Mouse (Mus musculus) bone marrow, adult 2 months (tissue): ENCODE results near the gene Nucb1. TPM values are rescaled to one million over a fixed set of nuclear protein-coding genes. Genes with fewer than 3 reads are reported as not detected.

Experiments
- H3K27ac ChIP-seq: fragments of 200-500 bp; 2 replicates; pipeline ENCODE4 v1.5.1; 2012; ENCODE audit warnings: low read depth, mild to moderate bottlenecking, control low read depth, inconsistent platforms, low read length; ENCODE audit not compliant: control insufficient read depth, poor library complexity, insufficient read depth
- H3K4me1 ChIP-seq: fragments of 200-500 bp; 2 replicates; pipeline ENCODE4 v1.6.1; 2011; ENCODE audit warnings: low read length; ENCODE audit not compliant: control insufficient read depth, insufficient read depth
- H3K4me3 ChIP-seq: fragments of 200-500 bp; replicated peaks from 2 replicates; pipeline ENCODE3; 2011; ENCODE audit warnings: mild to moderate bottlenecking, low read depth, low read length, control low read depth; ENCODE audit not compliant: control insufficient read depth
- CTCF ChIP-seq: fragments of 200-500 bp; IDR thresholded peaks from 2 replicates; pipeline ENCODE4 v1.5.1; 2011; ENCODE audit warnings: low read length, control low read depth; ENCODE audit not compliant: control insufficient read depth, insufficient read depth
- POLR2A ChIP-seq: fragments of 200-500 bp; IDR thresholded peaks from 2 replicates; pipeline ENCODE4 v1.6.1; 2011; ENCODE audit warnings: low read depth, mild to moderate bottlenecking, control low read depth, low read length, borderline replicate concordance; ENCODE audit not compliant: control insufficient read depth
- WGBS: fragments of 180-500 bp; shearing (Covaris S2); methylation state at CpG from one replicate; pipeline ENCODE4 v1.1.7; 2018; 5-methylcytosine and 5-hydroxymethylcytosine counted together
- polyA plus RNA-seq: library from polyadenylated mRNA; stranded (reverse); fragments of >200 nt; gene quantifications from 2 replicates; pipeline ENCODE4 v1.2.4, GENCODE M21; 2011; ENCODE audit warnings: low replicate concordance; ENCODE audit not compliant: missing spikeins, insufficient read depth, insufficient read length

The Nucb1 gene
- polyA plus RNA-seq, 1 experiment = 71.9 TPM

- TF ChIP-seq POLR2A (no peak), CTCF (no peak)
Observed at GRCm38 (mm10) chr7:45509181-45509882, 874 bp downstream of the Nucb1 start.

DNA sequence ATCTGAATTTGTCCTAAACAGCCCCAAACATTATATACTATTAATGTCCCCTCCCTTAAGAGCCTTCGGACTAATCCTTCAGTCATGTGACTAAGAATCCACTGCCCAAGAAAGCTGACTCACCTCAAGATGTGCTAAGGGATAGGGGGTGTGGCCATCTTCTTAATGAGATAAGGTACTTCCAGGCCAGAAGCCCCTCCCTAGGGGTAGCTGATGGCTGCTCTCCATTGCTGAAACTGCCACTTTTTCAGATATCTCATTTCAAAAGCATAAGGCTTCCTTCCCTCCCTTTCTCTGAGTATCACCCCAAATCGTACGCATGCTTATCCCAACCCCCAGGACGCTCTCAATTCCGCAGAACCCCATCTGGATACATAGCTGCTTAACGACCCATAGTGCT is 1.6 kb downstream of the Nucb1 start:
- peak overlapping the region; percentile 71 for H3K4me3 ChIP-seq

More at GRCm38 (mm10) chr7:45509181-45509882, 874 bp downstream of the Nucb1 start:
- Histone ChIP-seq H3K27ac (peak overlapping the region; percentile 77), H3K4me3 (peak overlapping the region; percentile 71), H3K4me1 (peaks cover 3% of the 10 kb centered on the region; the same call in 1 of the 2 replicates)
- 4% methylated on average over 19 of the region's 19 CpGs for WGBS

DNA sequence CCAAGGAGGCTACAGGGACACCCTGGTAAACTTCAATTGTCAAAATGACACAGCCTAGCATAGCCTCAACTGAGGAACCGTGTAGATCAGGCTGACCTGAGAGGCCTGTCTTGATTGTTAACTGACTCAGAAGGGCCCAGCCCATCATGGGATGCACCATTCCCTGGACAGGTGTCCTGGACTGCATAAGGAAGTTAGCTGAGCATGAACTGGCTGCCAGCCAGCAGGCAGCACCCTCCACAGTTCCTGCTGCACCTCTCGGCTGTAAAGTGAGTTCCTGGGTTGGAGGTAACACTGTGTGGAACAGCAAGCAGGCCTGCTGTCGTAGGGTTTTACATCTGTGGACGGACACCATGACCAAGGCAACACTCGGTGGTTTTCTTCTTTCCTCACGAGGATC is 2.6 kb downstream of the Nucb1 start:
- peaks cover 3% of the 10 kb centered on the region; the same call in 1 of the 2 replicates for H3K4me1 ChIP-seq
- no peak overlapping the region for H3K27ac ChIP-seq
- peak overlapping the region; percentile 8 for H3K4me3 ChIP-seq
- WGBS = 69% methylated on average over 6 of the region's 6 CpGs
- TF ChIP-seq CTCF (no peak), POLR2A (no peak)

More for the DNA sequence above, 1.6 kb downstream of the Nucb1 start:
- peaks cover 3% of the 10 kb centered on the region; the same call in 1 of the 2 replicates for H3K4me1 ChIP-seq
- H3K27ac ChIP-seq = peak overlapping the region; percentile 77
- TF ChIP-seq POLR2A (no peak), CTCF (no peak)
- 31% methylated on average over 6 of the region's 6 CpGs for WGBS

DNA sequence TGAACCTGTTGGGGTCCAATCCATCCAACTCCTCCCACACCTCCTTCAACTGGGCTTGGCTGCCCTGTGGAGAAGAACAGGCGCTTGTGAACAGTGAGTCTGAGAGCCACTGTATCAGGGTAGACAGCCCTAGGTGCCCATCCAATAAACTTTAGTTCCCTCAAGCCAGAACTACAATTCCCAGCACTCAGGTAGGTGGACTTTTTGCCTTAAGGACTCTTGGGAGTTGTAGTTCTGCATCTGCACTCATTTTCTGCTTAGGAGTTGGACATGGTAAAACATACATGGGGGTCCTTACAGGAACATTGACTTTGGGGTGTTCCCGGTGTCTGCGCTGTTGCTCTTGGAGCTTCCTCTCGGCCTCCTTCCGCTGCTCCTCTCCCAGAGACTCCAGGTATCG is 11.8 kb downstream of the Nucb1 start:
- WGBS = 94% methylated on average over 6 of the region's 6 CpGs

DNA sequence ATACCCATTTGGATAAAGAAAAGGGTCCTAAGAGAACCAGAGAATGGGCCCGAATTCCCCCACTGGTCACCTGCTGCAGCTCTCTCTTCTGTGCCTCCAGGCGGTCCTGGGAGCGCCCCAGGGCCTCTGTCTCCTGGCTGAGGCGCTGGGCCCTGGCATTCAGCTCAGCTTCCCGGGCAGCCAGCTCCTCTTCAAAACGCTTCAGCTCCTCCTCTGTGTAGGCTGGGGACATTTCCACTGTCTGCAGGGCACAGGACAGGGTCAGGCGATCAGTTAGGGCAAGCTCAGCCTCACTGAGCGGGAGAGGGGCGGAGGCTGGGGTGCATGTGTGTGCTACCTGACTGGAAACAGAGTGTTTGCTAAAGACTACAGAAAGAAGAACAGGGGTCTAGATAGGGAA is 15.7 kb downstream of the Nucb1 start:
- WGBS = 87% methylated on average over 9 of the region's 9 CpGs
- Histone ChIP-seq H3K27ac (no peak overlapping the region), H3K4me1 (no peaks in the 10 kb centered on the region), H3K4me3 (no peak overlapping the region)
- TF ChIP-seq POLR2A (no peak), CTCF (no peak)

More for the DNA sequence above, 11.8 kb downstream of the Nucb1 start:
- H3K27ac ChIP-seq = no peak overlapping the region
- TF ChIP-seq CTCF = no peak
- no peak for TF ChIP-seq POLR2A
- H3K4me1 ChIP-seq = no peaks in the 10 kb centered on the region
- no peak overlapping the region for H3K4me3 ChIP-seq

DNA sequence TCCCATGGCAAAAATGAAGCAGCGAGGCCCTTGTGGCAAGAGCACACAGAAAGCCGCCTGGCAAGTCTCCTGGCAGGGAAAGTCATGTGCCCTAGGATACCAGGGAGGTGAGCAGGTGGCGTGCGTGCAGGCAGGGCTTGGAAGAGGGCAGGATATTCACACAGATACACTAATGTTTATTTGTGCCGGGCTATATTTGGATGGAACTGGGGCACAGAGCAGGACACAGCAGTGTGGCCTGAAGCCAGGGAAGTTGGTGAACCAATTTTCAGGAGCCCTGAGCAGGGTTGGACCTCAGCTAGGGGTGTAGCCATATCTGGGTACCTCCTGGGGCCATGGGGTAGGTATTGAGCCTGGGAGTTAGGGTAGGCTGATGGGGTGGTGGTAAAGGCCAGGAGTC is 17.3 kb downstream of the Nucb1 start:
- 89% methylated on average over 5 of the region's 5 CpGs for WGBS
- no peak for TF ChIP-seq POLR2A
- no peak for TF ChIP-seq CTCF
- Histone ChIP-seq H3K4me1 (no peaks in the 10 kb centered on the region; the same call in 1 of the 2 replicates), H3K27ac (no peak overlapping the region), H3K4me3 (no peak overlapping the region)

DNA sequence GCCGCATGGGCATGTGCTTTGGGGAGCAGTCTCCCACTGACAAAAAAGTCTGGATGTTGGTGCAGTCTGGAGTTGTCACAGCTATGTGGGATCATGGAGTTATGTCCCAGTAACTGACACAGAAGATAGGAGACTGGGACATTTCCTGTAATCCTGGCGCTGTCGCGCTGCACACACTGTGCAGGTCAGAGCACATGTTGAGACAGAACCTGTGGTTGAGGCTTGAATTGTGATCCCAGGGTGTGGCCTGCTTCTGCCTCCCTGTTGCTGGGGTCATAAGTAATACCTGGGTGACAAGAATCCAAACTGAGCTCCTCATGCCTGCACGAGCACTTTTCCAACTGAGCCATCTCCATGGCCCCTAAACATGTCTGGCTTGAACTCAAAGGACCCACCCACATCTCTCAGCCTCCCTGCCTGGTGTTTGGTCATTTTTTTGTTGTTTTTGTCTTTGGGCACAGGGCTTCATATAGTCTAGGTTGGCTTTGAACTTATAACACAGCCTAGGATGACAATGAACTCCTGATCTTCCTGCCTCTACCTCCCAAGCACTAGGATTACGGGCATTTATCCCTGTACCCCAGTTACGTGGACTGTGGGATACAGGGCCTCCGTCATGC is 17.9 kb downstream of the Nucb1 start:
- no peak overlapping the region for H3K27ac ChIP-seq

DNA sequence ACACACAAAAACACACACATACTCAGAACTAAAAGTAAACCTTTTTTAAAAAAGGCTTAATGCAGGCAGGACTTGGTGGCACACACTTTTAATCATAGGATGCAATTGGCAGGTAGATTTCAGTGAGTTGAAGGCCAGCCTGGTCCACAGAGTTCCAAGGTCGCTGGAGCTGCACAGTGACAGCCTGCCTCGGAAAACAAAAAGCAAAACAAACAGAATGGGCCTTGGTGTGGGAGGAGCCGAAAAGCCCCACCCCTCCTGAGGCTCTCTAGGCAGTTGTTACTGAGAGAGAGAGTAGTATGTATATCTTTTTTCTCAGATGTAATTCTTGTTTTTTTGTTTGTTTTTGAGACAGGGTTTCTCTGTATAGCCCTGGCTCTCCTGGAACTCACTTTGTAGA is 18.9 kb downstream of the Nucb1 start:
- TF ChIP-seq POLR2A (no peak), CTCF (no peak)
- Histone ChIP-seq H3K27ac (no peak overlapping the region), H3K4me1 (no peaks in the 10 kb centered on the region; the same call in 1 of the 2 replicates), H3K4me3 (no peak overlapping the region)
- WGBS = 7% methylated on average over 3 of the region's 3 CpGs

More for the DNA sequence above, 17.9 kb downstream of the Nucb1 start:
- TF ChIP-seq POLR2A = no peak
- TF ChIP-seq CTCF = no peak
- Histone ChIP-seq H3K4me1 (no peaks in the 10 kb centered on the region; the same call in 1 of the 2 replicates), H3K4me3 (no peak overlapping the region)
- WGBS = 92% methylated on average over 8 of the region's 8 CpGs
